Mouse (Mus musculus) cortical plate, adult 2 months (tissue): ENCODE data around the gene Tbl2.

Experiments used
- CTCF ChIP-seq: fragments of 200-500 bp; IDR thresholded peaks from 2 replicates; pipeline ENCODE4 v1.5.1; 2011; ENCODE audit warnings: mild to moderate bottlenecking, control low read depth, low read length; ENCODE audit not compliant: insufficient read depth; ENCODE audit errors: extremely low read depth
- POLR2A ChIP-seq: fragments of 200-500 bp; IDR thresholded peaks from 2 replicates; pipeline ENCODE4 v1.6.1; 2011; ENCODE audit warnings: mild to moderate bottlenecking, low read length, control low read depth; ENCODE audit not compliant: insufficient read depth; ENCODE audit errors: extremely low read depth

- TF ChIP-seq CTCF (no peak), POLR2A (no peak)
Observed at GRCm38 (mm10) chr5:135192431-135192830, 43.0 kb downstream of the Tbl2 start.
